In genomic region chr10:92504271-92504670, GRCm38 (mm10) we compare ENCODE assay signal across 22 mouse cellular contexts.
DNase-seq lines count a peak whose midpoint lies in the region; ATAC-seq and TF ChIP-seq lines count a peak whose summit lies in the region.
"Had no signal": no experiment of that assay in that cellular context is flagged by ENCODE, and none has a peak within 500 bp of the region (broad histone marks: within the 10 kb centered on the region; RNA-seq: fewer than 3 reads in every experiment).

No protein-coding gene starts in this region.

- WGBS in midbrain, postnatal 0 days: 89% methylated on average over 1 of the region's 1 CpGs
- 93% methylated on average over 1 of the region's 1 CpGs for WGBS in midbrain, embryonic 11.5 days

- no peak for TF ChIP-seq POLR2A in brain, embryonic 14.5 days (IDR thresholded peaks at IDR 0.05; ENCODE audit: borderline replicate concordance, extremely low read depth, insufficient read depth, insufficient read length, poor library complexity, severe bottlenecking)

- H3K9ac ChIP-seq in midbrain, postnatal 0 days (replicated peaks; ENCODE audit: low read length, poor library complexity, severe bottlenecking): no peak overlapping the region
- no peak overlapping the region for H3K9ac ChIP-seq in midbrain, embryonic 11.5 days (ENCODE audit: low read length)
- H3K9ac ChIP-seq: embryonic facial prominence, embryonic 15.5 days; heart, embryonic 13.5 days; hindbrain, embryonic 12.5 days; intestine, embryonic 15.5 days had no signal

- no peaks in the 10 kb centered on the region for H3K27me3 ChIP-seq in midbrain, postnatal 0 days (ENCODE audit: insufficient read depth, low read length)
- no peaks in the 10 kb centered on the region for H3K27me3 ChIP-seq in midbrain, embryonic 11.5 days (ENCODE audit: control insufficient read depth, insufficient read depth, low read length)
- H3K27me3 ChIP-seq: embryonic facial prominence, embryonic 15.5 days; heart, embryonic 13.5 days; hindbrain, embryonic 12.5 days; intestine, embryonic 15.5 days had no signal

- H3K4me1 ChIP-seq in midbrain, postnatal 0 days (ENCODE audit: insufficient read depth, low read length): no peaks in the 10 kb centered on the region
- H3K4me1 ChIP-seq in midbrain, embryonic 11.5 days (ENCODE audit: control insufficient read depth, insufficient read depth, low read length): no peaks in the 10 kb centered on the region
- H3K4me1 ChIP-seq: embryonic facial prominence, embryonic 15.5 days; forebrain, embryonic 10.5 days; heart, embryonic 13.5 days; hindbrain, embryonic 12.5 days; intestine, embryonic 15.5 days had no signal

- H3K36me3 ChIP-seq in midbrain, postnatal 0 days (ENCODE audit: insufficient read depth, low read length): no peaks in the 10 kb centered on the region
- H3K36me3 ChIP-seq in midbrain, embryonic 11.5 days (ENCODE audit: control insufficient read depth, insufficient read depth, low read length): no peaks in the 10 kb centered on the region
- H3K36me3 ChIP-seq: embryonic facial prominence, embryonic 15.5 days; forebrain, embryonic 10.5 days; heart, embryonic 13.5 days; hindbrain, embryonic 12.5 days; intestine, embryonic 15.5 days had no signal

- no peak for ATAC-seq in midbrain, postnatal 0 days (ENCODE audit: low FRiP score)
- no peak for ATAC-seq in midbrain, embryonic 11.5 days (ENCODE audit: low FRiP score)
- ATAC-seq: forebrain, embryonic 14.5 days; intestine, embryonic 15.5 days had no signal

- H3K27ac ChIP-seq in layer of hippocampus, adult 2 months: no peak overlapping the region
- H3K27ac ChIP-seq in midbrain, postnatal 0 days (ENCODE audit: low read depth, low read length): no peak overlapping the region
- no peak overlapping the region for H3K27ac ChIP-seq in midbrain, embryonic 11.5 days (ENCODE audit: low read depth, low read length)
- H3K27ac ChIP-seq: embryonic facial prominence, embryonic 15.5 days; forebrain, embryonic 10.5 days; gastrocnemius, adult 2 months; heart, embryonic 13.5 days; hindbrain, embryonic 12.5 days; intestine, embryonic 15.5 days had no signal

- H3K4me3 ChIP-seq in layer of hippocampus, adult 2 months: no peak overlapping the region
- H3K4me3 ChIP-seq in midbrain, postnatal 0 days (ENCODE audit: low read depth, low read length): no peak overlapping the region
- no peak overlapping the region for H3K4me3 ChIP-seq in midbrain, embryonic 11.5 days (ENCODE audit: low read depth, low read length)
- H3K4me3 ChIP-seq: embryonic facial prominence, embryonic 15.5 days; erythroblast, embryonic 14.5 days; forebrain, embryonic 10.5 days; gastrocnemius, adult 2 months; heart, embryonic 13.5 days; hindbrain, embryonic 12.5 days; intestine, embryonic 15.5 days had no signal

- no peaks in the 10 kb centered on the region for H3K9me3 ChIP-seq in midbrain, postnatal 0 days (ENCODE audit: low read length)
- H3K9me3 ChIP-seq in midbrain, embryonic 11.5 days (ENCODE audit: control insufficient read depth, low read length): no peaks in the 10 kb centered on the region
- H3K9me3 ChIP-seq: embryonic facial prominence, embryonic 15.5 days; forebrain, embryonic 10.5 days; heart, embryonic 13.5 days; hindbrain, embryonic 12.5 days; intestine, embryonic 15.5 days had no signal

- H3K4me2 ChIP-seq in midbrain, postnatal 0 days (ENCODE audit: low read depth, low read length, poor library complexity, severe bottlenecking): no peak overlapping the region
- H3K4me2 ChIP-seq in midbrain, embryonic 11.5 days: no peak overlapping the region
- H3K4me2 ChIP-seq: embryonic facial prominence, embryonic 15.5 days; heart, embryonic 13.5 days; hindbrain, embryonic 12.5 days; intestine, embryonic 15.5 days had no signal

- peak; percentile 33 to 46 for DNase-seq in cerebellum, postnatal 25 days
- no peak for DNase-seq in cerebellum, adult 9-11 months
- DNase-seq in layer of hippocampus, adult 2 months (ENCODE audit: low spot score in 2 of 2): peak; percentile 5 to 32
- DNase-seq in layer of hippocampus, postnatal 10 days (ENCODE audit: low spot score in 2 of 2): no peak
- peak; percentile 43 for DNase-seq in midbrain, postnatal 0 days (ENCODE audit: low spot score)
- no peak for DNase-seq in midbrain, embryonic 11.5 days (ENCODE audit: low spot score, missing footprints)
- peak; percentile 32 for DNase-seq in brain, embryonic 14.5 days (ENCODE audit: low read depth)
- no peak for DNase-seq in embryo, embryonic 10.5 days (ENCODE audit: low spot score)
- DNase-seq: adrenal gland, adult 8-10 months; adrenal gland, postnatal 36 days; embryo, embryonic 11 days; gastrocnemius, adult 2 months; gastrocnemius, postnatal 36 days; heart, adult 11 months; heart, postnatal 4 days had no signal

- no peak for TF ChIP-seq CTCF in layer of hippocampus, adult 2 months (conservative IDR thresholded peaks at IDR 0.05)
- no peak for TF ChIP-seq CTCF in midbrain, postnatal 0 days (IDR thresholded peaks at IDR 0.05)
- no peak for TF ChIP-seq CTCF in brain, embryonic 14.5 days (IDR thresholded peaks at IDR 0.05; ENCODE audit: borderline replicate concordance, extremely low read depth, insufficient read depth, insufficient read length)

Comparison
In these comparisons a context has a peak if more than half of its experiments do, and no peak if none do; other contexts are left out.
1. DNase-seq: peak in cerebellum, postnatal 25 days (2 of 2), layer of hippocampus, adult 2 months (2 of 2), midbrain, postnatal 0 days (single experiment) and brain, embryonic 14.5 days (single experiment); none in cerebellum, adult 9-11 months (single experiment), layer of hippocampus, postnatal 10 days (0 of 2), midbrain, embryonic 11.5 days (single experiment) and embryo, embryonic 10.5 days (single experiment).